Mouse (Mus musculus) lung, adult 18-20 months (tissue): Measurements from ENCODE around the gene Cnih2.
"Not testable (repeated sequence)": the region's sequence is repeated elsewhere in the genome, so short reads cannot be mapped to it uniquely, and the experiment has no call there.

Experiments used
- DNase-seq, 2 experiments: peaks; one replicate each; pipeline ENCODE4 v3.0.0; 2022; ENCODE audit warnings: mixed read lengths in 2 of 2

Gene Cnih2

GRCm38 (mm10) chr19:5093481-5094242 lies 4.7 kb downstream of the Cnih2 start:
- DNase-seq: no peak

GRCm38 (mm10) chr19:5092083-5092482 lies 6.2 kb downstream of the Cnih2 start:
- DNase-seq: no peak

GRCm38 (mm10) chr19:5089324-5089723 lies 9.0 kb downstream of the Cnih2 start:
- DNase-seq: no peak

- DNase-seq: peak; percentile 97 to 98
These were observed 10.2 kb downstream of the Cnih2 start, which contains the start of gene Yif1a for GRCm38 (mm10) chr19:5087884-5088728. TSS of gene Yif1a (plus strand) at chr19:5088538.

GRCm38 (mm10) chr19:5086533-5086932 lies 11.8 kb downstream of the Cnih2 start:
- not testable (repeated sequence) for DNase-seq

GRCm38 (mm10) chr19:5085145-5085863 lies 13.0 kb downstream of the Cnih2 start, which contains the start of gene Tmem151a:
TSS of gene Tmem151a (minus strand) at chr19:5085531.
- DNase-seq: peak; percentile 63 to 70

- DNase-seq: no peak
These were observed 13.5 kb downstream of the Cnih2 start for GRCm38 (mm10) chr19:5084834-5085144.

GRCm38 (mm10) chr19:5083961-5084833 lies 14.1 kb downstream of the Cnih2 start:
- DNase-seq: no peak

- DNase-seq: no peak
These were observed 15.7 kb downstream of the Cnih2 start for GRCm38 (mm10) chr19:5082596-5082995.

- DNase-seq: no peak
These were observed 16.3 kb downstream of the Cnih2 start for GRCm38 (mm10) chr19:5082005-5082404.

- no peak for DNase-seq
These were observed 19.0 kb downstream of the Cnih2 start for GRCm38 (mm10) chr19:5079279-5079678.

- DNase-seq: no peak
These were observed 24.8 kb downstream of the Cnih2 start for GRCm38 (mm10) chr19:5073518-5073917.

GRCm38 (mm10) chr19:5073028-5073427 lies 25.3 kb downstream of the Cnih2 start:
- DNase-seq: peak; percentile 44 to 52

GRCm38 (mm10) chr19:5072389-5073019 lies 25.8 kb downstream of the Cnih2 start:
- DNase-seq: peak in 1 of 2 experiments; percentile 39

GRCm38 (mm10) chr19:5071545-5072369 lies 26.6 kb downstream of the Cnih2 start:
- DNase-seq: peak; percentile 84 to 87

GRCm38 (mm10) chr19:5071077-5071476 lies 27.2 kb downstream of the Cnih2 start:
- no peak for DNase-seq

GRCm38 (mm10) chr19:5069978-5070377 lies 28.3 kb downstream of the Cnih2 start:
- no peak for DNase-seq

GRCm38 (mm10) chr19:5069486-5069885 lies 28.8 kb downstream of the Cnih2 start:
- DNase-seq: no peak

GRCm38 (mm10) chr19:5068570-5069234 lies 29.6 kb downstream of the Cnih2 start:
- no peak for DNase-seq
